Mouse (Mus musculus): Measurements from ENCODE around the gene Capn2. TPM values are rescaled to one million over a fixed set of nuclear protein-coding genes. Genes with fewer than 3 reads are reported as not detected.

The Capn2 gene
- polyA plus RNA-seq (2014; fragmentation: Nextera tagmentation; extraction: Ambion mirVana): 49.5 and 51.4 TPM in 2 replicates

DNA sequence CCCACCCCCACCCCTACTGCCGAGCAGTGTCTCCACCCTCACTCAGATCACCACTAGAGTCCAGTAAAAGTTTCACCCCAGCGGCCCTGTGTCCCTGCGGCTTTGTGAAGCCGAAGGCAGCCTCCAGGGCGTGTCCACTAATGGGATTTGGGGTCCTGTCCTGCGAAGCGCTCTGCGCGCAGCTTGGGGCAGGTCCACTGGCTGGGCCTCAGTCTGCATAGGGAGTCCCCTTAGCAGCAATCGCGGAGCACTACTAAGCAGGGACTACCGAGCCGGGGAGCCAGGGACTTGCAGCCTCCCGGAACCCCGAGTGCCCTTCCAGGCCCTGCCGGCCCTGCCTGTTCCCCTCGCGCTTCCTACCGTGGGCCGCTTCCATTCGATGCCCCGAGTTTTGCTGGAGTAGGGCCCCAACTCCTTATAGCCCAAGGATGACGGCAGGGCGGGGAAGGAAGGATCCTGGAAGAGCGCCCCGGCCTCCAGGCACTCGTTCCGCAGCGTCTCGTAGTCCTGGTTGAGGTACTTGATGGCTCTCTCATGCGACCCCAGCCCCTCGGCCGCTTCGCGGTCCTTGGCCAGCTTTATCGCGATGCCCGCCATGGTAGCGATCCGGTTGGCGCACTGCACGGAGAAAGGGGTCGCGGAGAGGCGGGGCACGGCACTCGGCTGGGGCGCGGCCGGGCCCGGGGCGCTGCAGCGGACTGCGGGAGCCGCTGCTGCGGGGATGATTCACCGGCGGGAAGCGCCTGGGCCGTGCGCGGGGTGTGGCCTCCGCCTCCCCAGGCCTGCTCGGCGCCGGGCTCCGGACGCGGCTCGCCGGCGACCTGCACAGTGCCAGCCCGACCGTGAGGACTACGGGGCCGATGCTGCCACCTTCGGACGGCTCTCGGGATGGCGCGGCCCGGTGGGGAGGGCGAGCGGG is at the start of gene Capn2:
Capn2 (minus strand) TSS at position 851 of the 919 bp plus-strand sequence.
- Histone ChIP-seq H3K4me1 (replicated peaks; ENCODE audit: control insufficient read depth, insufficient read depth, low read length) (no peaks in the 10 kb centered on the region; the same call in 1 of the 2 replicates), H3K36me3 (ENCODE audit: control insufficient read depth, insufficient read depth, low read length) (peaks cover 3% of the 10 kb centered on the region; the same call in 1 of the 2 replicates), H3K9me3 (ENCODE audit: control insufficient read depth, low read length) (no peaks in the 10 kb centered on the region), H3K4me3 (ENCODE audit: low read depth, low read length) (peak within 1 kb of the TSS; percentile 69), H3K27me3 (replicated peaks; ENCODE audit: control insufficient read depth, insufficient read depth, low read length) (peaks cover 23% of the 10 kb centered on the region), H3K9ac (ENCODE audit: low read depth, low read length) (peak within 1 kb of the TSS; percentile 75), H3K27ac (ENCODE audit: low read depth, low read length) (peak within 1 kb of the TSS; percentile 65), H3K4me2 (peak within 1 kb of the TSS; percentile 89)
- peak; percentile 85 for ATAC-seq (replicated peaks; ENCODE audit: low FRiP score)
- peak; percentile 77 for DNase-seq (ENCODE audit: low spot score)
- under 1% methylated on average over 81 of the region's 84 CpGs for WGBS

DNA sequence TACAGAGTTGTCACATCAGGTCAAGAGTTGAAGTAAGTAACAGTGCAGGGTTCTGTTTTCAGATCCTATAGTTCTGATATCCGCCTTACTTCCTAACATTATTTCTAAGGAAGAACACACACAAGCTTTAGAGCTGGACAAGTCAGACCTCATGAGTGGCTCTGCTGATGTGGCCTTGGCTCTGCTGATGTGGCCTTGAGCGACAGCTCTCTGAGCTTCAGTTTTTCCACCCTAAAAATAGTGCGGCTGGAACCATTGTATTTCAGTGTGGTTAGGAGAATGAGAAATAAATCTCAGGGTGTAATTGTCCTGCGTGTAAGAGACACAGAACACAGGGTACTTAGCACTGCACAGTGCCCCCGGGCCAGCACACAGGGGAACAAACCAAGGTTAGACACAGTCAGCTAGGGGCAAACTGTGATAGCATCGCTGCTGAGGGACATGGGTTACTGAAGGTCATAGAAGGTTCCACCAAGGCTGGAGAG is 48.0 kb upstream of the Capn2 start:
- Histone ChIP-seq H3K4me2 (no peak overlapping the region), H3K4me1 (replicated peaks; ENCODE audit: control insufficient read depth, insufficient read depth, low read length) (peaks cover 2% of the 10 kb centered on the region; the same call in 1 of the 2 replicates), H3K36me3 (ENCODE audit: control insufficient read depth, insufficient read depth, low read length) (no peaks in the 10 kb centered on the region), H3K27ac (ENCODE audit: low read depth, low read length) (no peak overlapping the region), H3K9me3 (ENCODE audit: control insufficient read depth, low read length) (no peaks in the 10 kb centered on the region), H3K4me3 (ENCODE audit: low read depth, low read length) (no peak overlapping the region), H3K27me3 (replicated peaks; ENCODE audit: control insufficient read depth, insufficient read depth, low read length) (no peaks in the 10 kb centered on the region), H3K9ac (ENCODE audit: low read depth, low read length) (no peak overlapping the region)
- DNase-seq (ENCODE audit: low spot score) (no peak), ATAC-seq (replicated peaks; ENCODE audit: low FRiP score) (no peak)
- WGBS: 74% methylated on average over 6 of the region's 6 CpGs

DNA sequence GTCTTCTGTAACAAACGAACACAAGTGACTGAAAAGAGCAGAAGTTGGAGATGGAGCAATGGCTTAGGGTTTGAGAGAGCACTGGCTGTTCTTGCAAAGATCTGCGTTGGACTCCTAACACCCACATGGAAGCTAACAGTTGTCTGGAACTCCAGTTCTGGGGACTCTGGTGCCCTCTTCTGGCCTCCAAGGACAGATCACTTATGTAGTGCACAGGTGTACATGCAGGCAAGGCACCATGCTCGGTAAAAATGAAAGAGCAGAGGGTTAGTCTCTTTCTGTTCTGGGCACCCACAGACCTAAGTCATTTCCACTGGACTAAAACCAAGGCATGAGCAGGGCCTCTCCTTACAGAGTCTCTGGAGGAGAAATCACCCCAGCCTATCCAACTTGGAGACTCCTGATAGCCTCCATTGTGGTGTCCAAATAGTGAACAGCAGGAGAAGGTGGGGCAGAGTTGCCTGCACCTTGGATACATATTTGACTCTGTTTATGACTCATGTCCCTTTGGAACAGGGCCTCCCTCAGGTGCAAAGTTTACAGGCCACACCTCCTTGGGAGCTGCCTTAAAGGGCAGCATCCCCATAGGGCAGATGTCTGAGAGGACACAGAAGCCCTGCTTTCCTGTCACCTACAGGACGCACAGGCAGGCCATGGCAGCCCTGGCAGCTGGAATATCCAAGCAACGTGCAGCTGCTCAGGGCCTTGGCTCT is 47.2 kb upstream of the Capn2 start, which contains the start of gene Capn8:
Capn8 (plus strand) TSS at position 600 of the 713 bp plus-strand sequence.
- 68% methylated on average over 5 of the region's 5 CpGs for WGBS
- H3K27me3 ChIP-seq (replicated peaks; ENCODE audit: control insufficient read depth, insufficient read depth, low read length): no peaks in the 10 kb centered on the region
- DNase-seq (ENCODE audit: low spot score) (no peak), ATAC-seq (replicated peaks; ENCODE audit: low FRiP score) (0 out of 2 replicates have a peak, but pooled peaks have one; percentile 38)
- H3K4me3 ChIP-seq (ENCODE audit: low read depth, low read length): no peak within 1 kb of the TSS
- no peak within 1 kb of the TSS for H3K9ac ChIP-seq (ENCODE audit: low read depth, low read length)
- H3K27ac ChIP-seq (ENCODE audit: low read depth, low read length): no peak within 1 kb of the TSS
- H3K4me2 ChIP-seq: no peak within 1 kb of the TSS
- no peaks in the 10 kb centered on the region for H3K36me3 ChIP-seq (ENCODE audit: control insufficient read depth, insufficient read depth, low read length)
- peaks cover 2% of the 10 kb centered on the region; the same call in 1 of the 2 replicates for H3K4me1 ChIP-seq (replicated peaks; ENCODE audit: control insufficient read depth, insufficient read depth, low read length)
- H3K9me3 ChIP-seq (ENCODE audit: control insufficient read depth, low read length): no peaks in the 10 kb centered on the region

- Histone ChIP-seq H3K4me2 (peak overlapping the region; percentile 5; the same call in 1 of the 2 replicates), H3K36me3 (ENCODE audit: control insufficient read depth, insufficient read depth, low read length) (no peaks in the 10 kb centered on the region), H3K27ac (ENCODE audit: low read depth, low read length) (no peak overlapping the region), H3K4me1 (replicated peaks; ENCODE audit: control insufficient read depth, insufficient read depth, low read length) (peaks cover 2% of the 10 kb centered on the region; the same call in 1 of the 2 replicates), H3K4me3 (ENCODE audit: low read depth, low read length) (no peak overlapping the region), H3K27me3 (replicated peaks; ENCODE audit: control insufficient read depth, insufficient read depth, low read length) (no peaks in the 10 kb centered on the region), H3K9me3 (ENCODE audit: control insufficient read depth, low read length) (no peaks in the 10 kb centered on the region), H3K9ac (ENCODE audit: low read depth, low read length) (no peak overlapping the region)
- 41% methylated on average over 16 of the region's 16 CpGs for WGBS
- ATAC-seq (replicated peaks; ENCODE audit: low FRiP score) (no peak), DNase-seq (ENCODE audit: low spot score) (no peak)
Measured at GRCm38 (mm10) chr1:182562576-182563370, 45.4 kb upstream of the Capn2 start.

- Histone ChIP-seq H3K9me3 (ENCODE audit: control insufficient read depth, low read length) (no peaks in the 10 kb centered on the region), H3K36me3 (ENCODE audit: control insufficient read depth, insufficient read depth, low read length) (no peaks in the 10 kb centered on the region), H3K4me2 (no peak overlapping the region; the same call in 1 of the 2 replicates), H3K4me1 (replicated peaks; ENCODE audit: control insufficient read depth, insufficient read depth, low read length) (peaks cover 2% of the 10 kb centered on the region; the same call in 1 of the 2 replicates), H3K27me3 (replicated peaks; ENCODE audit: control insufficient read depth, insufficient read depth, low read length) (no peaks in the 10 kb centered on the region), H3K4me3 (ENCODE audit: low read depth, low read length) (no peak overlapping the region), H3K9ac (ENCODE audit: low read depth, low read length) (no peak overlapping the region), H3K27ac (ENCODE audit: low read depth, low read length) (no peak overlapping the region)
- ATAC-seq (replicated peaks; ENCODE audit: low FRiP score) (no peak), DNase-seq (ENCODE audit: low spot score) (no peak)
- WGBS: 75% methylated on average over 11 of the region's 11 CpGs
Measured at GRCm38 (mm10) chr1:182561945-182562514, 44.6 kb upstream of the Capn2 start.

DNA sequence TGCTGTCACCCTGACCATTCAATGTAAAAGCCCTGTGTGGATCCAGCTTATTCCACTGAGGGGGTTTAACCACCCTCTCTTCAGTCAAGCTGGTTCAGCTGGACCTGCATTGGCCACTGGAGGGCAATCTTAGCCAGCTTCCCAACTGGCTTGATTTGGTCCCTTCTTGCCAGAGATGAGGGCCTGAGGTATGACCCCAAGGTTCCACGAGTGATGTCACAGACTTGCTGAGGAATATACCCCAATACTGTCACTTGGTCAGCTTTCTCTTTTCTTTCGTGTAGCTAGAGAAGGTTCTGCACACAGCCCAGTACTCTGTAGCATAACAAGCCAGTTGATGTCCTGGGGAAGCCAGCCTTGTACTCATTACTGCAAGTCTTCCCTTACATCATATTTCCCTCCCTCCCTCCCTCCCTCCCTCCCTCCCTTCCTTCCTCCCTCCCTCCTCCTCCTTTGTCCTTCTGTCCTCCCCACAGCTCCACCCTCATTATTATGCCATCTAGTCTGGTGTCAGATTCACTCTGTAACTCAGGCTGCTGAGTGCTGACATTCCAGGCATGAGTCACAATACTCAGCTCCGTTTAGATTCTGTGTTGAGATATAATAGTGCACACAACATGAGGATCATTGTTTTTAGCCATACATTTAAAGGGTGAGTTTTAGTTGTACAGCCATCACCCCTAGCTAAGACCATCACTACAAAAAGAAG is 43.1 kb upstream of the Capn2 start:
- no peaks in the 10 kb centered on the region for H3K27me3 ChIP-seq (replicated peaks; ENCODE audit: control insufficient read depth, insufficient read depth, low read length)
- H3K9me3 ChIP-seq (ENCODE audit: control insufficient read depth, low read length): no peaks in the 10 kb centered on the region
- no peaks in the 10 kb centered on the region for H3K36me3 ChIP-seq (ENCODE audit: control insufficient read depth, insufficient read depth, low read length)
- ATAC-seq (replicated peaks; ENCODE audit: low FRiP score) (peak; percentile 25; the same call in 1 of the 2 replicates), DNase-seq (ENCODE audit: low spot score) (peak; percentile 39)
- WGBS: 30% methylated on average over 3 of the region's 3 CpGs
- H3K27ac ChIP-seq (ENCODE audit: low read depth, low read length): no peak overlapping the region
- H3K4me3 ChIP-seq (ENCODE audit: low read depth, low read length): no peak overlapping the region
- no peak overlapping the region for H3K4me2 ChIP-seq
- H3K9ac ChIP-seq (ENCODE audit: low read depth, low read length): no peak overlapping the region
- peaks cover 2% of the 10 kb centered on the region; the same call in 1 of the 2 replicates for H3K4me1 ChIP-seq (replicated peaks; ENCODE audit: control insufficient read depth, insufficient read depth, low read length)

GRCm38 (mm10) chr1:182559530-182559929 is 42.1 kb upstream of the Capn2 start:
- no peaks in the 10 kb centered on the region for H3K36me3 ChIP-seq (ENCODE audit: control insufficient read depth, insufficient read depth, low read length)
- ATAC-seq (replicated peaks; ENCODE audit: low FRiP score): no peak

More at GRCm38 (mm10) chr1:182559530-182559929, 42.1 kb upstream of the Capn2 start:
- no peak overlapping the region for H3K27ac ChIP-seq (ENCODE audit: low read depth, low read length)
- no peak overlapping the region for H3K9ac ChIP-seq (ENCODE audit: low read depth, low read length)
- H3K4me2 ChIP-seq: no peak overlapping the region
- WGBS: 85% methylated on average over 10 of the region's 11 CpGs
- H3K9me3 ChIP-seq (ENCODE audit: control insufficient read depth, low read length): no peaks in the 10 kb centered on the region
- no peaks in the 10 kb centered on the region for H3K27me3 ChIP-seq (replicated peaks; ENCODE audit: control insufficient read depth, insufficient read depth, low read length)
- no peak overlapping the region for H3K4me3 ChIP-seq (ENCODE audit: low read depth, low read length)
- DNase-seq (ENCODE audit: low spot score): no peak
- H3K4me1 ChIP-seq (replicated peaks; ENCODE audit: control insufficient read depth, insufficient read depth, low read length): peaks cover 2% of the 10 kb centered on the region; the same call in 1 of the 2 replicates

Measured in liver, embryonic 11.5 days (tissue).